ENCODE assay signal across 10 mouse cellular contexts in the genomic region with DNA sequence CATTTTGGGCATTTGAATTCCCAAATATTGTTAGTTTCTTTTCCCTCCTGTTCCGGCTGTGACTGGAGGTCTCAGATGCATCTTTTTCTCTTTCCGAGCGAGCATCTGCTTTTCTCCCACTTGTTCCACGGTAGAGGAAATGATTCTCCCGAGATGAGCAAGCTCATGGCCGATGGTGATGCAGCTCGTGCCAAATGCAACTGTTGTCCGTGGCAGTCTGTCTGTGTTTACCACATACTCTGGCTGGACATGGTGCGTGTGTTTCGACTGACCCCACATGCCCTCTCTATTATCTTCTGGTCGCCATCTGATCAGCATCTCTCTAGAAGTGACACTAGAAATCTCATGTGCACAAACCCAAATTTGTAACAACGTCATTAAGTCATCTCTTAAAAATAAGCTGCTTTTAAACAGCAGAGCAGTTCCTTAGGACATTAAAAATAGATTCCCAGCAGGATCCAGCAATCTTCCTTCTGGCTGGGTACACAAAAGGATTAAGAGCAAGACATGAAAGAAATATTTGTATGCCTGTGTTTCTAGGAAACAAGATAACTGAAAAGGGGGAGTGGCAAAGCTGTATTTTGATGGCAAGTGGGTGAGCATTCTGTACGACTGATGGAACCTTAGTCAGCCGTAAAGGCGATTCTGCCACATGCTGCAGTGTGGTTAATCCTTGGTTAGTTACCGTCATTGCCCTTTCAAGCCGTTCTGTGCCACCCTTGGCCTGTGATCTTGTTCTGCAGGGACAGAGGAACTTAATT.
DNase-seq lines count a peak whose midpoint lies in the region; TF ChIP-seq lines count a peak whose summit lies in the region.
"Had no signal": no experiment of that assay in that cellular context is flagged by ENCODE, and none has a peak within 500 bp of the region (broad histone marks: within the 10 kb centered on the region; RNA-seq: fewer than 3 reads in every experiment).

No protein-coding gene starts in this region.

- no peaks in the 10 kb centered on the region for H3K4me1 ChIP-seq in testis, adult 2 months (ENCODE audit: control insufficient read depth, insufficient read depth, low read length)
- no peaks in the 10 kb centered on the region for H3K4me1 ChIP-seq in kidney, adult 2 months (ENCODE audit: control insufficient read depth, insufficient read depth, low read length)

- intact Hi-C loops in left cerebral cortex, postnatal 10 days (cut with DNase I): no loop called here

- no peak for TF ChIP-seq POLR2A in testis, adult 2 months (IDR thresholded peaks at IDR 0.05; ENCODE audit: control insufficient read depth, low read depth, low read length)
- no peak for TF ChIP-seq POLR2A in kidney, adult 2 months (IDR thresholded peaks at IDR 0.05; ENCODE audit: low read depth, low read length)

- DNase-seq in gastrocnemius, postnatal 25 days: peak; percentile 29
- no peak for DNase-seq in gastrocnemius, adult 18-20 months (ENCODE audit: low spot score)
- no peak for DNase-seq in testis, postnatal 14 days (ENCODE audit: low spot score)
- DNase-seq in left cerebral cortex, postnatal 10 days (ENCODE audit: extremely low spot score in 1 of 2, low spot score in 2 of 2): peak; percentile 16 to 28
- peak; percentile 53 for DNase-seq in telencephalon, adult 2 months (ENCODE audit: low read depth, low spot score)
- no peak for DNase-seq in kidney, adult 2 months
- no peak for DNase-seq in c-Kit-positive CD71-positive TER-119-positive erythroid progenitor cells, embryonic 14.5 days (ENCODE audit: low spot score)
- DNase-seq: adrenal gland, postnatal 14 days; lung, postnatal 36 days had no signal

- H3K27ac ChIP-seq in testis, adult 2 months (ENCODE audit: control insufficient read depth, insufficient read depth, low read depth, low read length): peak overlapping the region; percentile 53; the same call in 1 of the 2 replicates
- no peak overlapping the region for H3K27ac ChIP-seq in kidney, adult 2 months (ENCODE audit: insufficient read depth, low read depth, low read length)

- H3K4me3 ChIP-seq in testis, adult 2 months (ENCODE audit: control insufficient read depth, low read depth, low read length): no peak overlapping the region
- H3K4me3 ChIP-seq in kidney, adult 2 months (ENCODE audit: insufficient read depth, low read depth, low read length): no peak overlapping the region

- WGBS in kidney, adult 2 months: 59% methylated on average over 17 of the region's 17 CpGs

- no peaks in the 10 kb centered on the region for H3K27me3 ChIP-seq in testis, adult 2 months (ENCODE audit: control insufficient read depth, insufficient read depth, low read length)
- no peaks in the 10 kb centered on the region for H3K27me3 ChIP-seq in kidney, adult 2 months (replicated peaks; ENCODE audit: control insufficient read depth, insufficient read depth, low read length)

- no peak for TF ChIP-seq CTCF in testis, adult 2 months (IDR thresholded peaks at IDR 0.05; ENCODE audit: control insufficient read depth, insufficient read depth, insufficient replicate concordance, low read depth, low read length)
- TF ChIP-seq CTCF in kidney, adult 2 months (conservative IDR thresholded peaks at IDR 0.05; ENCODE audit: insufficient read depth, insufficient read length, low read depth, low read length): no peak

- no peaks in the 10 kb centered on the region for H3K36me3 ChIP-seq in testis, adult 2 months (ENCODE audit: control insufficient read depth, insufficient read depth, low read length)
- H3K36me3 ChIP-seq in kidney, adult 2 months (ENCODE audit: control insufficient read depth, insufficient read depth, low read length): peaks cover under 1% of the 10 kb centered on the region; the same call in 1 of the 2 replicates

Comparison
In these comparisons a context has a peak if more than half of its experiments do, and no peak if none do; other contexts are left out.
1. DNase-seq: peak in gastrocnemius, postnatal 25 days (single experiment), left cerebral cortex, postnatal 10 days (2 of 2) and telencephalon, adult 2 months (single experiment); none in gastrocnemius, adult 18-20 months (single experiment), testis, postnatal 14 days (single experiment), kidney, adult 2 months (single experiment) and c-Kit-positive CD71-positive TER-119-positive erythroid progenitor cells, embryonic 14.5 days (single experiment).